Mouse (Mus musculus) CH12F3 (cell line): ENCODE measurements at regions not wholly inside any gene's neighbourhood (a gene's known extent, or its start where the extent isn't known, plus 50 kb on each side); places are given as distances from the start of the nearest gene placed in this dataset.

Experiments
- in situ Hi-C: fragments of 300-500 bp; cut with MboI; formaldehyde crosslinking; loops from 2 replicates; pipeline ENCODE4 v1.14.3; 2020; ENCODE audit warnings: low sequenced_read_pairs

GRCm38 (mm10) chr15:96944741-96945140 lies 111.0 kb downstream of the Slc38a4 start:
- in situ Hi-C loops, result loop anchor here (25.0 kb wide), 1 partner anchor 407 kb away; no protein-coding TSS in a partner anchor

GRCm38 (mm10) chr15:96942651-96943050 lies 113.1 kb downstream of the Slc38a4 start:
- in situ Hi-C loops, result loop anchor here (25.0 kb wide), 1 partner anchor 405 kb away; no protein-coding TSS in a partner anchor

GRCm38 (mm10) chr15:96938406-96938805 lies 117.3 kb downstream of the Slc38a4 start:
- in situ Hi-C loops, result loop anchor here (25.0 kb wide), 1 partner anchor 401 kb away; no protein-coding TSS in a partner anchor

GRCm38 (mm10) chr15:96937623-96938022 lies 118.1 kb downstream of the Slc38a4 start:
- in situ Hi-C loops, result loop anchor here (25.0 kb wide), 1 partner anchor 400 kb away; no protein-coding TSS in a partner anchor

GRCm38 (mm10) chr15:96936705-96937346 lies 118.9 kb downstream of the Slc38a4 start:
- in situ Hi-C loops, result loop anchor here (25.0 kb wide), 1 partner anchor 400 kb away; no protein-coding TSS in a partner anchor

- in situ Hi-C loops, result loop anchor here (25.0 kb wide), 1 partner anchor 399 kb away; no protein-coding TSS in a partner anchor
Observed at GRCm38 (mm10) chr15:96936216-96936615, 119.5 kb downstream of the Slc38a4 start.

- in situ Hi-C loops, result loop anchor here (25.0 kb wide), 1 partner anchor 396 kb away; no protein-coding TSS in a partner anchor
Observed at GRCm38 (mm10) chr15:96933451-96933850, 122.3 kb downstream of the Slc38a4 start.

GRCm38 (mm10) chr15:96930531-96930930 lies 125.2 kb downstream of the Slc38a4 start:
- in situ Hi-C loops, result loop anchor here (25.0 kb wide), 1 partner anchor 393 kb away; no protein-coding TSS in a partner anchor

- in situ Hi-C loops, result loop anchor here (25.0 kb wide), 1 partner anchor 392 kb away; no protein-coding TSS in a partner anchor
Observed at GRCm38 (mm10) chr15:96929788-96930187, 126.0 kb downstream of the Slc38a4 start.

GRCm38 (mm10) chr15:96928692-96929091 lies 127.1 kb downstream of the Slc38a4 start:
- in situ Hi-C loops, result loop anchor here (25.0 kb wide), 1 partner anchor 391 kb away; no protein-coding TSS in a partner anchor

- in situ Hi-C loops, result loop anchor here (25.0 kb wide), 1 partner anchor 390 kb away; no protein-coding TSS in a partner anchor
Observed at GRCm38 (mm10) chr15:96927674-96928073, 128.1 kb downstream of the Slc38a4 start.

GRCm38 (mm10) chr15:96926660-96927059 lies 129.1 kb downstream of the Slc38a4 start:
- in situ Hi-C loops, result loop anchor here (25.0 kb wide), 1 partner anchor 389 kb away; no protein-coding TSS in a partner anchor

- in situ Hi-C loops, result no loop called here
Observed at GRCm38 (mm10) chr15:96916586-96916985, 139.2 kb downstream of the Slc38a4 start.

GRCm38 (mm10) chr15:96915544-96915943 lies 140.2 kb downstream of the Slc38a4 start:
- in situ Hi-C loops, result no loop called here

- in situ Hi-C loops, result no loop called here
Observed at GRCm38 (mm10) chr15:96914988-96915387, 140.8 kb downstream of the Slc38a4 start.

- in situ Hi-C loops, result no loop called here
Observed at GRCm38 (mm10) chr15:96905520-96905919, 150.2 kb downstream of the Slc38a4 start.

GRCm38 (mm10) chr15:96903461-96903860 lies 152.3 kb downstream of the Slc38a4 start:
- in situ Hi-C loops, result no loop called here

- in situ Hi-C loops, result no loop called here
Observed at GRCm38 (mm10) chr15:96902781-96903180, 153.0 kb downstream of the Slc38a4 start.

- in situ Hi-C loops, result no loop called here
Observed at GRCm38 (mm10) chr15:96901616-96902015, 154.1 kb downstream of the Slc38a4 start.

GRCm38 (mm10) chr15:96898285-96898684 lies 157.5 kb downstream of the Slc38a4 start:
- in situ Hi-C loops, result no loop called here

- in situ Hi-C loops, result no loop called here
Observed at GRCm38 (mm10) chr15:96884901-96885300, 170.9 kb downstream of the Slc38a4 start.

- in situ Hi-C loops, result no loop called here
Observed at GRCm38 (mm10) chr15:96883754-96884153, 172.0 kb downstream of the Slc38a4 start.
